Mouse (Mus musculus) embryo, embryonic 9.5 days (tissue): Measurements from ENCODE around the gene Gm11559.
A peak's percentile ranks its signal among the peaks of the same experiment; 100 is the strongest.
"Not testable (repeated sequence)": the region's sequence is repeated elsewhere in the genome, so short reads cannot be mapped to it uniquely, and the experiment has no call there.

Experiments
- DNase-seq: peaks from one replicate; pipeline ENCODE4 v3.0.0-alpha.2; 2017; ENCODE audit errors: extremely low spot score

The Gm11559 gene

DNA sequence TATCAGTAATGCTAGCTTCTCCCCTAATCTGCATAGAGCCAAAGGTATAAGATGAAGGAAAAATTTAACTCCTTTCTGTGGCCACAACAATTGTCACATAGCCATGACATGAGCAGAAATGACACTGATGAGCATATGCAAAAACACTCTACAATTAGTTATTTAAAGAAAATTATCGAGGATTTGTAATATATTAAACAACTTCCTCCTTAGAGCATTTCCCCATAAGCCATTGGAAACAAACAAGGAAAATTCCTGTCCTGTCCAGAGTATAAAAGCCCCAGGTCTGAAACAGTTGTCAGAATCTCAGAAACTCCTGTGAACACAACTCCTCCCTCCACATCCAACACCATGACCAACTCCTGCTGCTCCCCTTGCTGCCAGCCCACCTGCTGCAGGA lies at the start of gene Gm11559:
TSS of gene Gm11559 (plus strand) at position 301 of the 400 bp plus-strand sequence.
- not testable (repeated sequence) for DNase-seq

DNA sequence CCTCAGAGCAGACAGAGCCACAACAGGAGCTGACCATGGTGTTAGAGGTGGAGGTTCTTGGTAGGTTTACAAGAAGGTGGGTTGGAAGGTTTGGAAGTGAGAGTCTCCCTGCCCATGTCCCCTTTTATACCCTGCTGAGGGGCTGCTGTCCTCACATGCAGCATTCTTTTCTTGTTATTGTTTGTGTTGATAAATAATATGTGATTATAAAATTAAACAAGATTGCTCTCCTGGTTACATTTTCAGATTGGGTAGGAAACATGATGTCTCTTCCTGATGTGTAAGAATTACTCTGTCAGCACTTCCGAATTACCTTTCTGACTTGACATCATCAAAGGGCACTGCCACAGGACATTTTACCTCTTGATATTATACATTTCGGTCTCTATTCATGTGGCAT lies 48.7 kb upstream of the Gm11559 start, which contains the start of gene Gm11564:
TSS of gene Gm11564 (minus strand) at position 101 of the 400 bp plus-strand sequence.
- DNase-seq = not testable (repeated sequence)

GRCm38 (mm10) chr11:99837966-99838365 lies 26.3 kb upstream of the Gm11559 start, which contains the start of gene 2300003K06Rik:
2300003K06Rik (minus strand) TSS chr11:99838066.
- DNase-seq = no peak

- DNase-seq = no peak
These were observed 22.1 kb upstream of the Gm11559 start for GRCm38 (mm10) chr11:99842185-99842584.

DNA sequence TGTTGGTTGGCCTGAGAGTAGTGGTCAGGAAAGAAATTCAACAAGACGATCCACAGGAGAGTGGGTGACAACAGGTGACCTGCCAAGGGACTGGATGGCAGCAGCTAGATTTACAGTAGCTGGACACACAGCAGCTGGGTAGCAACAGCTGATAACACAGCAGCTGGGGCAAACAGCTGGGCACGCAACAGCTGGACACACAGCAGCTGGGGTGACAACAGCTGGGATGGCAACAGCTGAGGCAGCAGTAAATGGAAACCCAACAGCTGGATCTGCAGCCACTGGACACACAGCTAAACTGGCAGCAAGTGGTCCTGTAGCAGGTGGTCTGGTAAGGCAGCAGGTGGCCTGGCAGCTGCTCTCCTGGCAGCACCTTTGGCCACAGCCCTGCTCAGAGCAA lies 17.5 kb upstream of the Gm11559 start:
- DNase-seq = no peak

DNA sequence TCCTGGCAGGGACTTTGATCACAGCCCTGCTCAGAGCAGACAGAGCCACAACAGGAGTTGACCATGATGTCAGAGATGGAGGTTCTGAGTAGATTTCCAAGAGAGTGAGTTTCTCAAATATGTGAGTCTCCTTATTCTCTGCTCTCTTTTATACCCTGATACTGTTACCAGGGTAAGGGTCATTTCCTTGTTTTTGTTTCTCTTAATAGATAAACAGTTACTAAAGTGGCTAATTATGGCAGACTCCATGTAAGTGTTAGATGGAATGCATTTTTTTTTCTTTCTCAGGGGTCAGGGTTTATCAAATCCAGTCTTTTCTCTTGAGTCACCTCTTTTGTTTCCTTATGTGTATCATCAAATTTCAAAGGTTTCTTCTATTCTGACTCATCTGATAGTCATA lies 12.8 kb upstream of the Gm11559 start, which contains the start of gene Krtap4-16:
TSS of gene Krtap4-16 (minus strand) at position 101 of the 400 bp plus-strand sequence.
- DNase-seq = no peak

GRCm38 (mm10) chr11:99854121-99854520 lies 10.2 kb upstream of the Gm11559 start:
- DNase-seq = peak; percentile 22

- no peak for DNase-seq
These were observed 6.7 kb upstream of the Gm11559 start, which contains the start of gene Gm11568 for GRCm38 (mm10) chr11:99857617-99858016. Gm11568 (plus strand) TSS chr11:99857917.

- no peak for DNase-seq
These were observed 5.5 kb upstream of the Gm11559 start for GRCm38 (mm10) chr11:99858761-99859160.

DNA sequence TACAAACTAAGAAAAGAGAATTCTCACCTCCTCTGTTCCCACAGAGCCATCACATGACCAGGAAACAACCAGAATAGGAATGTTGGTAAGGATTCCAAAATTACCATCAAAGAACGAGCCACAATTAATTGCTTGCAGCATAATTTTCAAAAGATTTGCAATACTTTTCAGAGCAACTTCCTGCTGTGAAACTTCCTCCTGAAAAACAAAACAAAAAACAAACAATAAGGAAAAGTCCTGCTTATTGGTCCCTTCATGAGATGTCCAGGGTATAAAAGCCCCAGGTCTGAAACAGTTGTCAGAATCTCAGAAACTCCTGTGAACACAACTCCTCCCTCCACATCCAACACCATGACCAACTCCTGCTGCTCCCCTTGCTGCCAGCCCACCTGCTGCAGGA lies 8.8 kb downstream of the Gm11559 start, which contains the start of gene Krtap9-1:
TSS of gene Krtap9-1 (plus strand) at position 301 of the 400 bp plus-strand sequence.
- not testable (repeated sequence) for DNase-seq

GRCm38 (mm10) chr11:99878887-99879286 lies 14.6 kb downstream of the Gm11559 start, which contains the start of gene Gm11567:
Gm11567 (plus strand) TSS chr11:99879187.
- DNase-seq = not testable (repeated sequence)

- no peak for DNase-seq
These were observed 43.3 kb downstream of the Gm11559 start, which contains the start of gene Krtap31-1 for GRCm38 (mm10) chr11:99907620-99908019. Krtap31-1 (plus strand) TSS chr11:99907920.

DNA sequence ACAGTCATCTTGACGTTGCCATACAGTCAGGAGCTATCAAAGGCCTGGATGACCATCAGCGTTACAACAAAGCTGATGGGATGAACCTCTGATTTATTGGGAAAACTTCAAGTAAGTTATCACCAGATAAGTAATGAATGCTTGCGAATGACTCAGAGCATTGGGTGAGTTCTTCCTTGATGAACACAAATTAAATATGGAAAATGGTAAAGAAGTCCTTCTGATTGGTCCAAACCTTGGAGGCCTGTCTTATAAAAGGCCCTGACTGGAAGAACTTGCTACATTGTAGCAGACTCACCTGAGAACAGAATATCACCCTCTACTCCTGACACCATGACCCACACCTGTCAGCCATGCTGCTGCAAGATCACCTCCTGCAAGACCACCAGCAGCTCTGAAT lies 50.2 kb downstream of the Gm11559 start, which contains the start of gene Gm11565:
TSS of gene Gm11565 (plus strand) at position 301 of the 400 bp plus-strand sequence.
- DNase-seq = no peak
